In the genomic region with DNA sequence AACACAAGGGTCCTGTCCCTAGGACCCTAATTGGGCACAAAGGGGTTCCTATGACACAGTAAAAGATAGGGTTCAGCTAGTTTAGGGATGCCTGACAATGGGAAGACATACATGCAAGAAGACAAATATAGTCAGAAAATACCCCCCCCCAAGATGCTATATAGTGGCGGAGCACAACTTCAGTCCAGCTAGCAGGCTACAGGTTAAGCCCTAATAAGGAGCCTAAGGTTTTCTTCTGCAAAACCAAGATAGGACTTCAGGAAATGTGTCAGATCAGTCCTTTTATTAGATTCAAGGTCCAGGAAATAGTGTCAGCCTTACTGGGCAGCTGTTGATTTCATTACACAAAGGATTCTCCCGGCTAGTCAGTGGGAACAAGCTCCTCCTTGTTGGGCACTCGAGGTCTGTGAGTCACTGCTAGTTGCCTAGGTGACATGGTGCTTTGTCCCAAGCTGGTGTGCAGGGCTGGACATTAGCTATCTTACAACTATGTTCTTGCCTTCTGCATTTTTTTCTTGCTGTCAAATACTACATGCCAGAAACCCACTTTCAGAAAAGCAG, we compare ENCODE assay signal across 8 mouse cellular contexts. TPM values are rescaled to one million over a fixed set of nuclear protein-coding genes. Genes with fewer than 3 reads are reported as not detected.
DNase-seq lines count a peak whose midpoint lies in the region; ATAC-seq lines count a peak whose summit lies in the region.

No protein-coding gene starts in this region.

- no peak overlapping the region for H3K27ac ChIP-seq in heart, embryonic 11.5 days (ENCODE audit: low read depth, low read length)
- H3K27ac ChIP-seq in kidney, embryonic 15.5 days, result peak overlapping the region; percentile 51; the same call in 1 of the 2 replicates
- H3K27ac ChIP-seq in midbrain, embryonic 11.5 days (ENCODE audit: low read depth, low read length), result no peak overlapping the region

- no peak overlapping the region for H3K9ac ChIP-seq in heart, embryonic 11.5 days (ENCODE audit: low read depth, low read length)
- H3K9ac ChIP-seq in kidney, embryonic 15.5 days, result no peak overlapping the region
- no peak overlapping the region for H3K9ac ChIP-seq in midbrain, embryonic 11.5 days (ENCODE audit: low read length)

- peak; percentile 30 for DNase-seq in left cerebral cortex, postnatal 4 days
- no peak for DNase-seq in left cerebral cortex, adult 18-20 months (ENCODE audit: low spot score in 2 of 2)
- peak; percentile 14 for DNase-seq in embryo, embryonic 11.5 days (ENCODE audit: low read depth, low spot score)
- DNase-seq in midbrain, embryonic 11.5 days (ENCODE audit: low spot score, missing footprints), result peak; percentile 87
- DNase-seq in yolk sac, embryonic 10.5 days (ENCODE audit: low spot score), result no peak
- no peak for DNase-seq in frontal cortex, postnatal 25 days (ENCODE audit: low spot score in 2 of 2)

- 29% methylated on average over 3 of the region's 3 CpGs for WGBS in heart, embryonic 11.5 days (ENCODE audit: insufficient replicate concordance)
- WGBS in kidney, embryonic 15.5 days, result 34% methylated on average over 3 of the region's 3 CpGs
- WGBS in midbrain, embryonic 11.5 days, result 27% methylated on average over 3 of the region's 3 CpGs

- no peaks in the 10 kb centered on the region for H3K4me1 ChIP-seq in heart, embryonic 11.5 days (ENCODE audit: control insufficient read depth, insufficient read depth, low read length)
- peaks cover 6% of the 10 kb centered on the region; the same call in 1 of the 2 replicates for H3K4me1 ChIP-seq in kidney, embryonic 15.5 days
- H3K4me1 ChIP-seq in midbrain, embryonic 11.5 days (ENCODE audit: control insufficient read depth, insufficient read depth, low read length), result peaks cover 2% of the 10 kb centered on the region

- no peaks in the 10 kb centered on the region for H3K9me3 ChIP-seq in heart, embryonic 11.5 days (replicated peaks; ENCODE audit: control insufficient read depth, low read length)
- H3K9me3 ChIP-seq in kidney, embryonic 15.5 days (replicated peaks), result no peaks in the 10 kb centered on the region
- no peaks in the 10 kb centered on the region for H3K9me3 ChIP-seq in midbrain, embryonic 11.5 days (ENCODE audit: control insufficient read depth, low read length)

- H3K4me2 ChIP-seq in heart, embryonic 11.5 days, result no peak overlapping the region
- no peak overlapping the region for H3K4me2 ChIP-seq in kidney, embryonic 15.5 days
- H3K4me2 ChIP-seq in midbrain, embryonic 11.5 days, result no peak overlapping the region

- ATAC-seq in heart, embryonic 11.5 days (replicated peaks; ENCODE audit: insufficient number of reproducible peaks, low FRiP score, low TSS enrichment), result peak; percentile 81
- ATAC-seq in kidney, embryonic 15.5 days (replicated peaks; ENCODE audit: low FRiP score), result peak; percentile 91
- peak; percentile 95 for ATAC-seq in midbrain, embryonic 11.5 days (ENCODE audit: low FRiP score)

- no peaks in the 10 kb centered on the region for H3K27me3 ChIP-seq in heart, embryonic 11.5 days (ENCODE audit: control insufficient read depth, insufficient read depth, low read length)
- no peaks in the 10 kb centered on the region for H3K27me3 ChIP-seq in kidney, embryonic 15.5 days
- no peaks in the 10 kb centered on the region for H3K27me3 ChIP-seq in midbrain, embryonic 11.5 days (ENCODE audit: control insufficient read depth, insufficient read depth, low read length)

- no peak overlapping the region for H3K4me3 ChIP-seq in heart, embryonic 11.5 days (ENCODE audit: low read depth, low read length)
- H3K4me3 ChIP-seq in kidney, embryonic 15.5 days (replicated peaks), result no peak overlapping the region
- H3K4me3 ChIP-seq in midbrain, embryonic 11.5 days (ENCODE audit: low read depth, low read length), result no peak overlapping the region

- no peaks in the 10 kb centered on the region for H3K36me3 ChIP-seq in heart, embryonic 11.5 days (ENCODE audit: control insufficient read depth, insufficient read depth, low read length)
- no peaks in the 10 kb centered on the region for H3K36me3 ChIP-seq in kidney, embryonic 15.5 days
- H3K36me3 ChIP-seq in midbrain, embryonic 11.5 days (ENCODE audit: control insufficient read depth, insufficient read depth, low read length), result no peaks in the 10 kb centered on the region

- intact Hi-C loops in left cerebral cortex, postnatal 4 days (cut with DNase I), result no loop called here

RNA-seq across cellular contexts. Expression of a gene that starts 34.9 kb away (rescaled TPM):
- total RNA-seq in left cerebral cortex, postnatal 4 days (2021), result 10 to 100 TPM; 24.7 to 26.9 TPM
- 1 to 10 TPM; 4.6 to 5.3 TPM for total RNA-seq in left cerebral cortex, adult 18-20 months (2021)
- 22.9 and 23.1 TPM in 2 replicates for polyA plus RNA-seq in heart, embryonic 11.5 days (2014; fragmentation: Nextera tagmentation; extraction: Ambion mirVana)
- polyA plus RNA-seq in kidney, embryonic 15.5 days (2015; fragmentation: Nextera tagmentation; extraction: Ambion mirVana), result 16.3 and 17.1 TPM in 2 replicates
- 5.9 and 7.3 TPM in 2 replicates for polyA plus RNA-seq in midbrain, embryonic 11.5 days (2014; fragmentation: Nextera tagmentation; extraction: Ambion mirVana)

Comparison
In these comparisons a context has a peak if more than half of its experiments do, and no peak if none do; other contexts are left out.
1. DNase-seq: peak in left cerebral cortex, postnatal 4 days (single experiment), embryo, embryonic 11.5 days (single experiment) and midbrain, embryonic 11.5 days (single experiment); none in left cerebral cortex, adult 18-20 months (0 of 2), yolk sac, embryonic 10.5 days (single experiment) and frontal cortex, postnatal 25 days (0 of 2).
2. Peak in every context shown above with its lines, with median percentiles within 50 percentile points of each other: ATAC-seq.